Mouse (Mus musculus) liver, embryonic 14.5 days (tissue): Measurements from ENCODE around the gene Ces1e. TPM values are rescaled to one million over a fixed set of nuclear protein-coding genes. Genes with fewer than 3 reads are reported as not detected.

Experiments
- ATAC-seq: fragments of 200-750 bp; cut with Nextera tagmentation; 2 replicates; pipeline ENCODE4 v1.8.0; 2017; ENCODE audit warnings: moderate number of reproducible peaks, mild to moderate bottlenecking, moderate library complexity; ENCODE audit not compliant: insufficient read depth
- DNase-seq, 3 experiments: peaks; one replicate each; pipeline ENCODE4 v3.0.0-alpha.2; 2012 to 2013; ENCODE audit warnings: low read depth in 3 of 3, low spot score in 3 of 3
- H3K27ac ChIP-seq: fragments of 300-500 bp; sonication (generic); 2 replicates; pipeline ENCODE4 v1.5.1; 2014; ENCODE audit warnings: moderate library complexity, mild to moderate bottlenecking, control low read depth, inconsistent platforms
- H3K27me3 ChIP-seq: fragments of 300-500 bp; sonication (generic); 2 replicates; pipeline ENCODE4 v1.6.1; 2014; ENCODE audit warnings: mild to moderate bottlenecking, low read length, moderate library complexity; ENCODE audit not compliant: control insufficient read depth, insufficient read depth
- H3K36me3 ChIP-seq: fragments of 300-500 bp; sonication (generic); replicated peaks from 2 replicates; pipeline ENCODE4 v1.6.1; 2014; ENCODE audit warnings: low read depth; ENCODE audit not compliant: control insufficient read depth, insufficient read depth
- H3K4me1 ChIP-seq, 2 experiments: fragments of 200-500 bp in 1 of 2; fragments of 300-500 bp in 1 of 2; sonication (generic) in 1 of 2; replicated peaks; 2 replicates each; pipeline ENCODE4 v1.6.1; 2012 to 2014; ENCODE audit warnings: antibody characterized with exemption in 1 of 2, inconsistent platforms in 1 of 2, low read length in 1 of 2; ENCODE audit not compliant: control insufficient read depth in 2 of 2, insufficient read depth in 2 of 2
- H3K4me2 ChIP-seq: fragments of 300-500 bp; sonication (generic); 2 replicates; pipeline ENCODE4 v1.6.1; 2014; ENCODE audit warnings: low read depth, mild to moderate bottlenecking, control low read depth, moderate library complexity
- H3K4me3 ChIP-seq, 2 experiments: fragments of 200-500 bp in 1 of 2; fragments of 300-500 bp in 1 of 2; sonication (generic) in 1 of 2; 2 replicates each; pipeline ENCODE4 v1.5.1; 2012 to 2014; ENCODE audit warnings: low read depth in 2 of 2, low read length in 2 of 2, mild to moderate bottlenecking in 2 of 2, control low read depth in 1 of 2, inconsistent platforms in 1 of 2, moderate library complexity in 1 of 2; ENCODE audit not compliant: insufficient read depth in 1 of 2
- H3K9ac ChIP-seq: fragments of 300-500 bp; sonication (generic); replicated peaks from 2 replicates; pipeline ENCODE4 v1.6.1; 2014; ENCODE audit warnings: mild to moderate bottlenecking, control low read depth, moderate library complexity
- H3K9me3 ChIP-seq: fragments of 300-500 bp; sonication (generic); 2 replicates; pipeline ENCODE4 v1.6.1; 2016; ENCODE audit warnings: low read length, mixed read lengths; ENCODE audit not compliant: control insufficient read depth
- CTCF ChIP-seq: IDR thresholded peaks from 2 replicates; pipeline ENCODE4 v1.5.1; 2016; ENCODE audit warnings: antibody characterized with exemption, low read depth, control low read depth
- EP300 ChIP-seq: IDR thresholded peaks from 2 replicates; pipeline ENCODE4 v1.6.1; 2016; ENCODE audit warnings: antibody characterized with exemption, low read depth
- WGBS: fragments of 180-500 bp; shearing (Covaris S2); extraction: QIAGEN DNeasy Blood & Tissue Kit; methylation state at CpG from one replicate; pipeline ENCODE4 v1.1.7; 2014; ENCODE audit not compliant: insufficient replicate concordance; 5-methylcytosine and 5-hydroxymethylcytosine counted together
- polyA plus RNA-seq, 2 experiments: library from polyadenylated mRNA; depleted of rRNA in 1 of 2; stranded (reverse) in 1 of 2; unstranded in 1 of 2; fragments of >200 nt; fragmentation: Nextera tagmentation in 1 of 2; extraction: Ambion mirVana in 1 of 2; gene quantifications; 2 replicates each; pipeline versions ENCODE4 v1.2.1 to v1.2.3; 2012 to 2014

The Ces1e gene
- polyA plus RNA-seq, 2 experiments: 1.4 to 1.9 TPM

- WGBS: 54% methylated on average over 5 of the region's 5 CpGs
- ATAC-seq (no peak), DNase-seq (no peak)
- no peak overlapping the region for H3K4me3 ChIP-seq
- TF ChIP-seq EP300 (no peak), CTCF (no peak)
- no peaks in the 10 kb centered on the region for H3K36me3 ChIP-seq
- H3K27me3 ChIP-seq: no peaks in the 10 kb centered on the region
- H3K27ac ChIP-seq: no peak overlapping the region
- no peak overlapping the region for H3K9ac ChIP-seq
- no peak overlapping the region for H3K4me2 ChIP-seq
- peaks cover 0 to 4% of the 10 kb centered on the region in 2 experiments; a peak in 2 of 4 replicates for H3K4me1 ChIP-seq
- no peaks in the 10 kb centered on the region for H3K9me3 ChIP-seq
Observed at GRCm38 (mm10) chr8:93196436-93196835, 33.0 kb downstream of the Ces1e start.

- no peak overlapping the region for H3K9ac ChIP-seq
- no peaks in the 10 kb centered on the region for H3K9me3 ChIP-seq
- H3K4me1 ChIP-seq: no peaks in the 10 kb centered on the region
- H3K27me3 ChIP-seq: no peaks in the 10 kb centered on the region
- H3K4me2 ChIP-seq: no peak overlapping the region
- TF ChIP-seq CTCF: no peak
- TF ChIP-seq EP300: no peak
- H3K4me3 ChIP-seq: no peak overlapping the region
- no peaks in the 10 kb centered on the region for H3K36me3 ChIP-seq
- 62% methylated on average over 4 of the region's 4 CpGs for WGBS
- ATAC-seq (no peak), DNase-seq (no peak)
- no peak overlapping the region for H3K27ac ChIP-seq
Observed at GRCm38 (mm10) chr8:93180581-93181129, 48.8 kb downstream of the Ces1e start.

DNA sequence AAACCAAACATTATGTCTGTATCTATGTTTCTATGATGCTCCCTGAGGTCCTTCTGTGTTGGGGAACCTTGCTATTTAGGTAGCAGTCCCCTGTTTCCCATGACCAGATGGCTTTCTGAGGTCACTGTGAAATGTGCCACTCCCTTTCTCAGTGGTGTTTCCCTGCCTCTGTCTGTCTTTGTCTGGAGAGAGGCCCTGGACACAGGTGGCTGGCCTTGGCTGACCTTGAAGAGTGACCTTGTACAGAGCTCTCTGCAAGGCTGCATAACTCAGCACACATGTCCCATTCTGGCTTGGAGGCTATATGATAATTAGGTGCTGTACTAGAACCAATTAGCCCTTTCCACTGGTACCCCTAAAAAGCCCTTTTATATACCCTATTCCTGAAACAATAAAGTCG lies 52.8 kb downstream of the Ces1e start:
- Histone ChIP-seq H3K4me1 (no peaks in the 10 kb centered on the region), H3K36me3 (no peaks in the 10 kb centered on the region), H3K9me3 (no peaks in the 10 kb centered on the region), H3K4me3 (no peak overlapping the region), H3K9ac (no peak overlapping the region), H3K27me3 (no peaks in the 10 kb centered on the region), H3K4me2 (no peak overlapping the region), H3K27ac (no peak overlapping the region)
- DNase-seq (no peak), ATAC-seq (no peak)
- TF ChIP-seq CTCF: no peak
- no peak for TF ChIP-seq EP300
- 24% methylated on average over 1 of the region's 1 CpGs for WGBS

DNA sequence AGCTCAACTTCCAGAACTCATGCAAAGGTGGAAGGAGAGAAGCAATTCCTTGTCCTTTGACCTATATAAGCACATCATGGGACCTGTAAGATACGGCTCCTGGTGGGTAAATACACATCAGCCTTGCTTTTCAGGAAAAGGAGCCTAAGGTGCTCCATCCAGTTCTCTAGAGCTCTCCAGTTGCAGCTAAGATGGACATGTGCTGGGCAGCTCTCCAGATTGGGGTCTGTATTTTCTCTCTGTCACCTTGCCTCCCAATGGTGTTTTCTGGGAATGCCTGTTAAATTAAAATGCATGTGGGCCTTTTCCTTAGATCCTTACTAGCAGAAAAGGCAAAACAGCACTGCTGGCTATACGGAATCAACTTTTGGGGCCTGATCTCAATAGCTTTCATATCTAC lies 54.9 kb downstream of the Ces1e start:
- DNase-seq: no peak
- Histone ChIP-seq H3K36me3 (no peaks in the 10 kb centered on the region), H3K27ac (no peak overlapping the region), H3K4me3 (no peak overlapping the region), H3K4me1 (no peaks in the 10 kb centered on the region), H3K9ac (no peak overlapping the region), H3K27me3 (no peaks in the 10 kb centered on the region), H3K9me3 (no peaks in the 10 kb centered on the region), H3K4me2 (no peak overlapping the region)
- ATAC-seq: no peak
- no peak for TF ChIP-seq CTCF
- no peak for TF ChIP-seq EP300
- 66% methylated on average over 2 of the region's 2 CpGs for WGBS

- Histone ChIP-seq H3K4me1 (no peaks in the 10 kb centered on the region), H3K9me3 (no peaks in the 10 kb centered on the region), H3K27me3 (no peaks in the 10 kb centered on the region), H3K4me2 (no peak overlapping the region), H3K9ac (no peak overlapping the region), H3K36me3 (no peaks in the 10 kb centered on the region), H3K4me3 (no peak overlapping the region), H3K27ac (no peak overlapping the region)
- 52% methylated on average over 1 of the region's 1 CpGs for WGBS
- ATAC-seq (no peak), DNase-seq (no peak)
- TF ChIP-seq CTCF (no peak), EP300 (no peak)
Observed at GRCm38 (mm10) chr8:93171846-93172590, 57.4 kb downstream of the Ces1e start.
